Mouse (Mus musculus) bone marrow, adult 2 months (tissue): ENCODE measurements around the gene Dpf2. TPM values are rescaled to one million over a fixed set of nuclear protein-coding genes. Genes with fewer than 3 reads are reported as not detected.

Experiments used
- H3K27ac ChIP-seq: fragments of 200-500 bp; 2 replicates; pipeline ENCODE4 v1.5.1; 2012; ENCODE audit warnings: low read depth, mild to moderate bottlenecking, control low read depth, inconsistent platforms, low read length; ENCODE audit not compliant: control insufficient read depth, poor library complexity, insufficient read depth
- H3K4me1 ChIP-seq: fragments of 200-500 bp; 2 replicates; pipeline ENCODE4 v1.6.1; 2011; ENCODE audit warnings: low read length; ENCODE audit not compliant: control insufficient read depth, insufficient read depth
- H3K4me3 ChIP-seq: fragments of 200-500 bp; replicated peaks from 2 replicates; pipeline ENCODE3; 2011; ENCODE audit warnings: mild to moderate bottlenecking, low read depth, low read length, control low read depth; ENCODE audit not compliant: control insufficient read depth
- CTCF ChIP-seq: fragments of 200-500 bp; IDR thresholded peaks from 2 replicates; pipeline ENCODE4 v1.5.1; 2011; ENCODE audit warnings: low read length, control low read depth; ENCODE audit not compliant: control insufficient read depth, insufficient read depth
- POLR2A ChIP-seq: fragments of 200-500 bp; IDR thresholded peaks from 2 replicates; pipeline ENCODE4 v1.6.1; 2011; ENCODE audit warnings: low read depth, mild to moderate bottlenecking, control low read depth, low read length, borderline replicate concordance; ENCODE audit not compliant: control insufficient read depth
- WGBS: fragments of 180-500 bp; shearing (Covaris S2); methylation state at CpG from one replicate; pipeline ENCODE4 v1.1.7; 2018; 5-methylcytosine and 5-hydroxymethylcytosine counted together
- polyA plus RNA-seq: library from polyadenylated mRNA; stranded (reverse); fragments of >200 nt; gene quantifications from 2 replicates; pipeline ENCODE4 v1.2.4, GENCODE M21; 2011; ENCODE audit warnings: low replicate concordance; ENCODE audit not compliant: missing spikeins, insufficient read depth, insufficient read length

Gene Dpf2
- polyA plus RNA-seq, 1 experiment = 60.8 TPM

- H3K4me1 ChIP-seq = no peaks in the 10 kb centered on the region; the same call in 1 of the 2 replicates
- no peak overlapping the region for H3K4me3 ChIP-seq
- TF ChIP-seq POLR2A (0 out of 2 replicates have a peak, but pooled peaks have one; percentile 26), CTCF (no peak)
- no peak overlapping the region for H3K27ac ChIP-seq
- WGBS = 90% methylated on average over 7 of the region's 7 CpGs
These were observed 33.1 kb downstream of the Dpf2 start for GRCm38 (mm10) chr19:5879735-5880134.

DNA sequence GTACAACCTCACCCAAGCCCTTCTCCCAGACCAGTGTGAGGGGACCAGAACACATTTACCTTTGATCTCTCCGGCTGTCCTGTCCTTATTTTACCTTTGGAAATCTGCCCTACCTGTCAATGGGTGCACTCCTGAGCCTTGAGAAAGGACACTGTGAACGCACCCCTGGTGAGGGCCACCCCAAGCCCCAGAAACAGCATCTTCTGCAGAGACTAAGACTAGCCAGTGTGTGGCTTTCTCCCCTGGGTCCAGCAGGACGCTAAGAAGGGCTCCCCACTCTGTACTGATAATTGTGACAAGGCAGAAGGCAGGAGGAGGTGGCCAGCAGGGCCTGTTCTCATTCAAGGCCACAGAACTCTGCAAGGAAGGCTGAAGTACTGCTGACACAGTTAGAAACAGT, 33.9 kb downstream of the Dpf2 start:
- Histone ChIP-seq H3K27ac (no peak overlapping the region), H3K4me1 (no peaks in the 10 kb centered on the region; the same call in 1 of the 2 replicates), H3K4me3 (peak overlapping the region; percentile 75)
- TF ChIP-seq POLR2A (no peak), CTCF (no peak)
- 45% methylated on average over 3 of the region's 3 CpGs for WGBS

- Histone ChIP-seq H3K27ac (peak overlapping the region; percentile 94), H3K4me3 (peak overlapping the region; percentile 75), H3K4me1 (no peaks in the 10 kb centered on the region; the same call in 1 of the 2 replicates)
- WGBS = 8% methylated on average over 7 of the region's 7 CpGs
- TF ChIP-seq POLR2A (no peak), CTCF (no peak)
These were observed 34.5 kb downstream of the Dpf2 start for GRCm38 (mm10) chr19:5878362-5878722.

DNA sequence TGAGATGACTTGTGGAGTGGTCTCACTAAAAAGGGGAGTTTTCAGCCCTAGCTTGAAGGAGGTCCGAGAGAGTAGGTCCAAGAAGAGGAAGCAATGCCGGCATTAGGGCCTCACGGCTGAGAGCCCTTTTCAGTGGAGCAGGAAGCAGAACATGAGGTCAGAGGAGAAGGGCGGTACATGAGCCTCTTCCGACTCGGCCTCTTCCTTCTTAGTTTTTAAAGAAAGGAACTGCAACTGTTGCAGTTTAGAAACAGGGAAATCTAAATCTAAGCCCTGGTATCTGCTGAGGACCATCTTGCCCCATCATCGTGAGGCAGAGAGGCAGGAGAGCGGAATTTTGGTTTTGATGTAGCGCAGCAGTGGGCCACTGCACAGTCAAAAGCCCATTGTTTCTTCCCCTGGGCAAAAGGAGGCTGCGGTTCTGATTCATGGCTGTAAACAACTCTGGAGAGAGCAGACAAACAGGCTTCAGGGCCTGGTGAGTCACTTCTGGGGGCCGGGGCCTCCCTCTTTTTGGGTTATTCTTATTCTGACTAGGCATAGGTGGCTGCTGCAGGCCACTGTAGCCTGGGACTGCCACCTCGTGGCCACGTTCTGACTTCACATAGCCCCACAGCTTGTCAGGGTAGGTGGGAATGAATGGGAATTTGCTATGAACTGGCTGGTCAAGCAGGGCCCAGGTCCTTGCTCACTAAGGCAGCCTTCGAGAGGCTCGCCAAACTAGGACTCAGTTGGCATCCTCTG, 35.0 kb downstream of the Dpf2 start, which contains the start of gene Slc25a45:
Slc25a45 (plus strand) TSS at position 191 of the 744 bp plus-strand sequence.
- WGBS = 7% methylated on average over 15 of the region's 15 CpGs
- H3K27ac ChIP-seq = peak within 1 kb of the TSS; percentile 94
- TF ChIP-seq CTCF = peak; percentile 87
- TF ChIP-seq POLR2A = 0 out of 2 replicates have a peak, but pooled peaks have one; percentile 34
- H3K4me1 ChIP-seq = peaks cover 4% of the 10 kb centered on the region; the same call in 1 of the 2 replicates
- peak within 1 kb of the TSS; percentile 75 for H3K4me3 ChIP-seq

DNA sequence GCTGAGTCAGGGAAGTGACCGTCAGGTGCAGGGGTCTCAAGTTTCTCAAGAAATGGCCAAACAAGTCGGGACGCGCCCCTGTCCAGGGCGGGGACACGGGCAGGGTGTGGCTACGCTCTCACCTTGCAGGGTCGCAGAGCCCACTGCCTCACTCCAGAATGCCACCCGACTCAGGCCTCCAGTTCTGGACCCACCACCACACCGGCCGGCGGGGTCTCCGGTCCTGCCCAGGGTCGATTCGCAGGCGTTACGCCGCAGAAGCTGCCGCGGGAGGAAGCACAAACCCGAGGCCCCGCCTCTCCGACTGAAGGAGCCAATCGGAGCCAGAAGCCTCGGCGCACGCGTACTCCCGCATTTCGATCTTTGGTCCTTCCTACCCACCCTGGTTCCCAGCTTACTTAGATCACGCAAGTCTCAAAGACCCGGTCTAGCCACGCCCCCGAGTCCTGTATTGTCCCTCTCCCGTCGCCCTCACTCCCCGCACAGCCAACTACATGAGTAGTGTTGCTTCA, 37.8 kb downstream of the Dpf2 start, which contains the start of gene Frmd8:
Frmd8 (minus strand) TSS at position 306 of the 512 bp plus-strand sequence.
- peak within 1 kb of the TSS; percentile 92 for H3K4me3 ChIP-seq
- peak within 1 kb of the TSS; percentile 62 for H3K27ac ChIP-seq
- TF ChIP-seq POLR2A (peak; percentile 91; the same call in 1 of the 2 replicates), CTCF (no peak)
- WGBS = under 1% methylated on average over 37 of the region's 37 CpGs
- peaks cover 5% of the 10 kb centered on the region; the same call in 1 of the 2 replicates for H3K4me1 ChIP-seq

DNA sequence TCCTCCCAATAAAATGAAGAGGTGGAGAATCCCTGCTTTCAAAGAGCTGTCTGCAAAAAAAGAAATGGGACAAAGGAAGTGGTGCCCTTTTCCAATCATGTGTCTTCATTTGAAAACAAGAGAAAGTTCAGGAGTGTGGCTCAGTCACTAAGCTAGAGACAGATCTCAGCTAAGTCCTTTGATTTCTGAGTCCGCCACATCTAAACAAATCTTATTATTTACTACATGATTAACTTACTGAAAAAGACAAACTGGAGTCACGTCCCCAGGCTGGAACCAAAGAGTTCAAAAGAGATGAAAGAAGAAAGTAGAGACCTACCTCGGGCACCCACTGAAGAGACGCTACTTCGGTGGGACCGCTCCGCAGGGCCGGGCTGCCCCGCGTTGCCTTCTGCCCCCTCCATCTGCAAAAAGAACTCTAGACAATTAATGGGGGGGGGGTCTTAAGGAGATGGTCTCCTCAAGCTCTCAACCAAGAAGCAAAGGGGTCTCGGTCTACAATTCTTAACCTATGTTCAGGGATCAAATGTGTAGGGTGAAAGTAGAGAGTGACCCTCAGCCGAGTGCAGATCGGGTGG, 38.3 kb downstream of the Dpf2 start:
- no peak for TF ChIP-seq CTCF
- TF ChIP-seq POLR2A = no peak
- 3% methylated on average over 13 of the region's 13 CpGs for WGBS
- peak overlapping the region; percentile 92 for H3K4me3 ChIP-seq
- peak overlapping the region; percentile 62; the same call in 1 of the 2 replicates for H3K27ac ChIP-seq
- peaks cover 5% of the 10 kb centered on the region; the same call in 1 of the 2 replicates for H3K4me1 ChIP-seq

- Histone ChIP-seq H3K4me1 (peaks cover 5% of the 10 kb centered on the region; the same call in 1 of the 2 replicates), H3K27ac (peak overlapping the region; percentile 18), H3K4me3 (peak overlapping the region; percentile 48)
- TF ChIP-seq POLR2A = 0 out of 2 replicates have a peak, but pooled peaks have one; percentile 30
- TF ChIP-seq CTCF = no peak
- WGBS = 52% methylated on average over 19 of the region's 19 CpGs
These were observed 39.8 kb downstream of the Dpf2 start for GRCm38 (mm10) chr19:5872931-5873556.
